Mouse (Mus musculus): ENCODE results near the gene Pde10a.

Gene Pde10a

GRCm38 (mm10) chr17:8525225-8525721 is at the start of gene Pde10a:
TSS of gene Pde10a (plus strand) at chr17:8525372.
- DNase-seq (ENCODE audit: low read depth, low spot score): no peak

DNA sequence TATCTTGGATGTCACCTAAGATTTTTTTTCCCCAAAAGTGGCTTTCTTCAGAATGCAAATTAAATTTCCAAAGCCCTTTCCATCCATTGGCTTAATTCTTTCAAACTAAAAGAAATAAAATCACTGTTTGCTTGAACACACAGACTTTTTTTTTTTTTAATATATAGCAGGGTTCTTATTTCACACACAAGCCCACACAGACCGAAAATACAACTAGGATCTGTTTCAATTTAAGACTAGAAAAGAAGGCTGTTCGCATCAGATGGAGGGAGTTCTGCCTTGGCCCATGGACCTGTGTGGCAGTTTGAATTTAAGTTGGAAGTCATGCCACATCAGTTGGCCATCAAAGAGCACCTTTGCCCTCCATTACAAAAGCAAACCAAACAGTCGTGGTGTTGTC is 46.6 kb upstream of the Pde10a start:
- no peak for DNase-seq (ENCODE audit: low read depth, low spot score)

DNA sequence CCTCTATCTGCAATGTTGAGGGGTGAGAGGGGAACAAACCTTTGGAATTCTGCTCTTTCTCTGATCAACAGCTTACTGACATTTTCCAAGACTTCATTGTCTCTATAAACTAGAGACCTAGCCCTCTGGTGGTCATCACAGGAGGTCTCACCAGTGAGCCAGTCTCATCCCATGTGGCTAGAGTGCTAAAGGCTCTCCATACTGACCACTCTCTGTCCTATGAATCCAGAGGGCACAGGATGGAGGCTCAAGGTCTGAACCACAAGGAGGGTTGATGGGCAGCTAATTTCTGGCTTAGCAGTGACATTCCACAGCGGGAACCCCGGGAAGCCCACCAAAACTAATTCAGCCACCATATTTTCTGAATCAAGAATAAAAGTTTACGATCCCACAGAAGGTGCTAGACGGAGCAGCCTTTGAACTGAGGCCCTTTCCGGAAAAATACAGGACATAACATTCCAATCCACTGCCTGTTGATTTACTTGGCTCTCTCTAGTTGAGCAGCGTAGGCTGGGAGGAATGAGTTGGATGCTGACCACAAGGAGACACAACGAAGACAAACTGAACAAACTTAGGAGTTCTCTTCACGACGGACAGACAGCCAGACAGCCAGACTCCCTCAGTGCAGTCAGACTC is 45.6 kb upstream of the Pde10a start:
- no peak for DNase-seq (ENCODE audit: low read depth, low spot score)

- no peak for DNase-seq (ENCODE audit: low read depth, low spot score)
Measured at GRCm38 (mm10) chr17:8481797-8482196, 43.4 kb upstream of the Pde10a start.

- no peak for DNase-seq (ENCODE audit: low read depth, low spot score)
Measured at GRCm38 (mm10) chr17:8482876-8483275, 42.3 kb upstream of the Pde10a start.

GRCm38 (mm10) chr17:8484246-8484645 is 40.9 kb upstream of the Pde10a start:
- DNase-seq (ENCODE audit: low read depth, low spot score): no peak

- no peak for DNase-seq (ENCODE audit: low read depth, low spot score)
Measured at GRCm38 (mm10) chr17:8485146-8485545, 40.0 kb upstream of the Pde10a start.

DNA sequence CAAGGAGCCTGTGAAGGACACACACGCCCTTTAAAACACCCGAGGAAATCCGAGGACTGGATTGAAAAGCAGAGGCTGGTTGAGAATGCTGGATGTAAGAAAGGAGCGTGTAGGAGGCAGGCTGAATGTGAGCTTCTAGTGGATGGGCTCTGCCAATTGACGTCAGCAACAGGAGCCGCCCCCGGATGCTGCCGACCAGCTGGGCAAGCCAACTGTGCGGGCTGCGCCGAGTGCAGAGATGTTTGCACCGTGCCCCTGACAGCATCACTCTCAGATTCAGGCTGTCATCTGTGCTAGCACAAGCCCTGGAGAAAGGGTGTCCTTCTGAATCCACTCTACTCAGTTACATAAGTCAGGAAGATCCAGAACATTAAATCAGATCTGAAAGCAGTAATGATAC is 37.3 kb upstream of the Pde10a start:
- DNase-seq (ENCODE audit: low read depth, low spot score): no peak

GRCm38 (mm10) chr17:8490971-8491370 is 34.2 kb upstream of the Pde10a start:
- DNase-seq (ENCODE audit: low read depth, low spot score): no peak

DNA sequence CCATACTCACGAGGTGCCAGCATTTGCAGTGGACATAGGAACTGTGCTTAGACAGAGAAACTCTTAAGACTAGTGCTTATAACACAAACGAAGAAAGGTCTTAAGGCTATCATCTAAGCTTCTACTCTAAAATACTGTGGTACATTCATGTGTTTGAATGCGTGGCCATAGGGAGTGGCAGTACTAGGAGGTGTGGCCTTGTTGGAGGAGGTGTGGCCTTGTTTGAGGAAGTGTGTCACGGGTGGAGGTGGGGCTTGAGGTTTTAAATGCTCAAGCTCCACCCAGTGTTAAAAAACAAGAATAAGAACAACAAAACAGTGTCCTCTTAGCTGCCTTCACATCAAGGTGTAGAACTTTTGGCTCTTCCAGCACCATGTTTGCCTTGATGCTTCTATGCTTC is 31.7 kb upstream of the Pde10a start:
- no peak for DNase-seq (ENCODE audit: low read depth, low spot score)

DNA sequence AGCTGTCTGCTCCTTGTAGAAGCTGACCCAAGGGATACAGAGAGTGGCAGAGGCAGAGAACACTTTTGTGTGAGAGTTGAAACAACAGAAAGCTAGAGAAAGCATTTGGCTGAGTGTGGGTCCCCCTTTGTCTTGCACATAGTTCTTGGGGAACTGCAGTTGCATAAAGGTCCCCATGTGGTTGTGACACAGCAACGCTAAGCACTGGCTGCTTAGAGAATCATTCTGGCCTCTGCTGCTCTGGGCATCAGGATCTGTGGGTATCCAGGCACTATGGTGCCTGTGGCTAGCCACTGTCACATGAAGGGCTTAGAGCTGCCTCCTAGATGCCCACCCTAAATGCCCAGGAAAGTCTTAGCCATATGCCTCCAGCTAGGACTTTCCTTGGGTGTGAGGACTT is 27.0 kb upstream of the Pde10a start:
- no peak for DNase-seq (ENCODE audit: low read depth, low spot score)

- DNase-seq (ENCODE audit: low read depth, low spot score): no peak
Measured at GRCm38 (mm10) chr17:8498655-8499054, 26.5 kb upstream of the Pde10a start.

GRCm38 (mm10) chr17:8499564-8500117 is 25.5 kb upstream of the Pde10a start:
- DNase-seq (ENCODE audit: low read depth, low spot score): no peak

DNA sequence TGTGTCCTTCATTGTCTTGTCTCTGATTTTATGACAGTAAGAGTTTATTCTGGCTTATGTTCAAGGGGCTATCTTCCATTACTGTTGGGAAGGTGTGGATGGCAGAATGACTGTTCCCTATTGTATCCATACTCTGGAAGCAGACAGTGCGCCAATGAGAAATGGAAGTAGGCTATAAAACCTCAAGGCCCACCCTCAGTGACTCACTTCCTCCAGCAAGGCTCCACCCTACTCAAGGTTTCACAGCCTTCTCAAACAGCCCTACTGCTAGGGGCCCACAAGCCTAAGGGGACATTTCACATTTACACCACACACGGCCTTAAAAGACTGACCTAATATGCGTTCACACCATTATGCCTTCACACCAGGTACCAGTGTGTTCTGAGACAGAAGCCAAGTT is 20.8 kb upstream of the Pde10a start:
- DNase-seq (ENCODE audit: low read depth, low spot score): no peak

- peak; percentile 39 for DNase-seq (ENCODE audit: low read depth, low spot score)
Measured at GRCm38 (mm10) chr17:8505669-8506426, 19.3 kb upstream of the Pde10a start.

DNA sequence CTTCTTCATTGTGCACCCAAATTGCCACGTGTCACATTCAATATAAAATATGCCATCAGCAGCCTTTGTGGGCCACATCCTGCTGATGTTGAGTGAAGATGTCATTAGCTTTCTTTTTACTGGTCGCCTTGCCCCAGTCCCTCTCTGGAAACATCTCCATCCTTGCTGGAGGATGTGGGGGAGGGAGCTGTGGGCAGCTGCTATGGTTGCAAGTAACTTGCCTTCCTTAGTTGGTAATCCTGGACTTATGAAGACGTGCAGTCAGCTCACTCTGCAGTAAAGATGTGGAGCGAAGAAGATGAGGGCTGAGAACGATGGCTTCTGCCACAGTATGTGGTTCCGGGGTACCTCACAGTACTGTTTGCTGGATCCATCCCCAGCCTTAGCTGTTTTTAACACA is 18.4 kb upstream of the Pde10a start:
- DNase-seq (ENCODE audit: low read depth, low spot score): no peak

- DNase-seq (ENCODE audit: low read depth, low spot score): no peak
Measured at GRCm38 (mm10) chr17:8507654-8508053, 17.5 kb upstream of the Pde10a start.

DNA sequence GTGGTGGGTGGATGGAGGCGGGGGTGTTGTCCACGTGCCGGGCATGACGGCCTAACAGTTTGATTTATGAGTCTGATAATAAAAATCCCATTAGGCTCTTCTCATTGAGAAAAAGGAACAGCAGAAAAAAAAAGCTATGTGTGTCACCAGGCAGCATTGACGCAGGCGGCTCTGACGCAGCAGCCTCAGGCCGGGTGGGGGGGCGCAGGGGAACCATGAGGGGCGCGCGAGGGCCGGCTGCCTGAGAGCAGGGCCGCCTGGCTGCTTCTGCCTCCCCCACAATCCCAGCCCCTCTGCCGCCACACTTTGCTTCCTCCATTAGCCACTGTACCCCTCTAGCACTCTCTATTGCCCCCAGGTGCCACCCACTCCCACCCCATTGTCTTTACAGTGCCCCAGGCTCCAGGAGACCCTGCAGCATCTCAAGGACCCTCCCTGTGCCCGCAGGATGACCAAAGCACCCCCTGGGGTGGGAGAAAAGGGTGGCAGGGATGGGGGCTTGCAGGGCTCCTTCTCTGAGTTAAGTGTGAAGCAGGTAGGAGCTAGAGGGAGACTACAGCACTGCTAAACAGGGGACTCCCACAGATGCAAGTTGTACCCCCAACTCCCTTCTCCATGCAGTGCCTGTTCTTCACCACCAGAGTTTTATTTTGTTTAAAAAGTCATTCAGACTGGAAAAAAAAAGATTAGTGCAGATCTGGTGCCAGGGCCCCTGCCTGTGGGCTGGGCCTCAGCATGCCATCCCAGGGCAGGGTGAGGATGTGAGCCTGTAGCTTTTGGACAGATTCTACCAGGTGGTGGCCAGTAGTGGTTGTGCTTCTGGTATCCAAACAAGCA is 16.6 kb upstream of the Pde10a start:
- peak; percentile 76 for DNase-seq (ENCODE audit: low read depth, low spot score)

GRCm38 (mm10) chr17:8516006-8516405 is 9.2 kb upstream of the Pde10a start:
- no peak for DNase-seq (ENCODE audit: low read depth, low spot score)

- DNase-seq (ENCODE audit: low read depth, low spot score): no peak
Measured at GRCm38 (mm10) chr17:8523986-8524385, 1.2 kb upstream of the Pde10a start.

GRCm38 (mm10) chr17:8524387-8525165 is 596 bp upstream of the Pde10a start:
- DNase-seq (ENCODE audit: low read depth, low spot score): peak; percentile 51

Data from embryo, embryonic 11.5 days (tissue).